Mouse (Mus musculus): Measurements from ENCODE around the gene Atp8b4. TPM values are rescaled to one million over a fixed set of nuclear protein-coding genes. Genes with fewer than 3 reads are reported as not detected.

The Atp8b4 gene
- polyA plus RNA-seq, 1 experiment from 2014 or later: 2.6 TPM

DNA sequence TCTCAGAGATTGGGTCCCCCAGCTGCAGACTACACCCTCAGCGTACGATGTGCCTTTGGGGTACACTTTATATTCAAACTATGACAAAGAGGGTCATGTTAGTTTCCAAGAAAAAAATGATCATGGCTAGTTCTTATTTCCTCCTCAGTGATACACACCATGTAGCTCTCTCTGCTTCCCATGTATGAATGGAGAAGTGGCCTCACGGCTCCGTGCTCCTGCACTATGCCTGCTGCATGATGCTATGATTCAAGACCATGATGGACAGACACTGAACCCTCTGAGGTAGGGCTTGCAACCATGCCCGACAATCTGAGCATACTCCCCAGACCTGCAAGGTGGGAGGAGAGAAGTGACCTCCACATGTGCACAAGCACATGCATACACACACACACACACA lies 7.0 kb upstream of the Atp8b4 start:
- no peak overlapping the region for H3K9ac ChIP-seq (ENCODE audit: low read depth, low read length)
- H3K4me1 ChIP-seq (ENCODE audit: control insufficient read depth, insufficient read depth, low read length): no peaks in the 10 kb centered on the region
- no peaks in the 10 kb centered on the region for H3K27me3 ChIP-seq (replicated peaks; ENCODE audit: control insufficient read depth, insufficient read depth, low read length)
- ATAC-seq (ENCODE audit: low read depth): no peak
- no peaks in the 10 kb centered on the region for H3K9me3 ChIP-seq (ENCODE audit: control insufficient read depth, low read length)
- H3K4me3 ChIP-seq (ENCODE audit: low read depth, low read length): no peak overlapping the region
- DNase-seq (ENCODE audit: low spot score): no peak
- 82% methylated on average over 5 of the region's 5 CpGs for WGBS
- no peak overlapping the region for H3K4me2 ChIP-seq (ENCODE audit: low read depth, low read length)
- no peaks in the 10 kb centered on the region for H3K36me3 ChIP-seq (ENCODE audit: control insufficient read depth, insufficient read depth, low read length)
- H3K27ac ChIP-seq (replicated peaks; ENCODE audit: low read depth, low read length): no peak overlapping the region

DNA sequence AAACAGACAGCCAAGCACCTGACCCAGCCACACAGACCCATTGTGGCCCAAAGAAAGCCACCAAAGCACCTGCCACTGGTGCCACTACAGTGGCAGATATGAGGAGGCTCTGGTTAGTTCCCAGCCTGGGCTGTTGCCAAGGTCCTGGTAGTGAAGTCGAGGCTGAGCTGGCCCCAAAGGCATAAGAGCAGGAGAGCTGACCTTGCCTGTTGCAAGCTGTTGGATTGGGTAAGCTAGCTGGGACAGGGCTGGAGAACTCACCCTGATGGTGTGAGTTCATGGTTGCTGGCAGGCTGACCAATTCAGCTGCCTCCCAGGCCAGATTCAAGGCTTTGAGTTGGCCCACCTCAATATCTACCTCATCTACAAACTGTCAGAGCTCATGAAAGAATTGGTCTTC lies 4.7 kb upstream of the Atp8b4 start:
- no peak for ATAC-seq (ENCODE audit: low read depth)
- no peak overlapping the region for H3K9ac ChIP-seq (ENCODE audit: low read depth, low read length)

GRCm38 (mm10) chr2:126499730-126500129 lies 744 bp downstream of the Atp8b4 start:
- 77% methylated on average over 7 of the region's 8 CpGs for WGBS
- no peaks in the 10 kb centered on the region for H3K4me1 ChIP-seq (ENCODE audit: control insufficient read depth, insufficient read depth, low read length)

More for the DNA sequence above, 4.7 kb upstream of the Atp8b4 start:
- H3K4me2 ChIP-seq (ENCODE audit: low read depth, low read length): no peak overlapping the region
- no peaks in the 10 kb centered on the region for H3K9me3 ChIP-seq (ENCODE audit: control insufficient read depth, low read length)
- 91% methylated on average over 1 of the region's 1 CpGs for WGBS
- no peaks in the 10 kb centered on the region for H3K36me3 ChIP-seq (ENCODE audit: control insufficient read depth, insufficient read depth, low read length)
- H3K4me1 ChIP-seq (ENCODE audit: control insufficient read depth, insufficient read depth, low read length): no peaks in the 10 kb centered on the region
- no peaks in the 10 kb centered on the region for H3K27me3 ChIP-seq (replicated peaks; ENCODE audit: control insufficient read depth, insufficient read depth, low read length)
- no peak overlapping the region for H3K27ac ChIP-seq (replicated peaks; ENCODE audit: low read depth, low read length)
- H3K4me3 ChIP-seq (ENCODE audit: low read depth, low read length): no peak overlapping the region
- DNase-seq (ENCODE audit: low spot score): no peak

DNA sequence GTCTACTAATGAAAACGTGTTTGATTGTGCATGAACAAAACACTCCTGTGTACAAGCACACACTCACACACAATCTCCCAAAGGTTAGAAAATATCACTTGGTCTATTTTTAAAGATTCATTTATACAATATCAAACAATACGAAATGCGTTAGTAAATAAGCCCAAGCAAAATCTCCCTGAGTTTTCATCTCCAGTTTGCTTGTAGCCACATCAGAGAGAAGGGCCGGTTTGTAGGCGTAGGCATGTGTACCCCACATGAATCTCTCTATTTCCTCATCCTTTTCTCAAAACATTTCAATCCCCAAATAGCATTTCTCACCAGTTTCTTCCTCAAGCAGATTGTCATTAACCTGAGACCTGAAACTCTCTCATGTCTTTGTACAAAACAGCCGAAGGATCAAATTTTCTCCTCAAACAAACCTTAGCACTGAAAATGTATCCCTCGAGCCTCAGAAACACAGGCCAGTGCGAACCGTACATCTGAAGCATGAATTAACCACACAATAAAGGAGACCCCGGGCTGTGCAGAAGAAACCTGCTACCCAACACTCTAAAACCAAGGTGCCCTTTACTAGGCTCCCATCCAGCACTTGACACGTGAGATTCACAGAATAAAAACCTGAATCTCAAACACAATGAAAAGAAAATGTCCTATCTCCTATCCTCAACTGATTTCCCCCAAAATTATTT lies 1.6 kb downstream of the Atp8b4 start:
- Histone ChIP-seq H3K4me3 (ENCODE audit: low read depth, low read length) (no peak overlapping the region), H3K9ac (ENCODE audit: low read depth, low read length) (no peak overlapping the region), H3K4me1 (ENCODE audit: control insufficient read depth, insufficient read depth, low read length) (no peaks in the 10 kb centered on the region), H3K9me3 (ENCODE audit: control insufficient read depth, low read length) (no peaks in the 10 kb centered on the region), H3K4me2 (ENCODE audit: low read depth, low read length) (no peak overlapping the region), H3K36me3 (ENCODE audit: control insufficient read depth, insufficient read depth, low read length) (no peaks in the 10 kb centered on the region), H3K27ac (replicated peaks; ENCODE audit: low read depth, low read length) (peak overlapping the region; percentile 21; the same call in 1 of the 2 replicates), H3K27me3 (replicated peaks; ENCODE audit: control insufficient read depth, insufficient read depth, low read length) (no peaks in the 10 kb centered on the region)
- peak; percentile 29 for DNase-seq (ENCODE audit: low spot score)
- 70% methylated on average over 11 of the region's 11 CpGs for WGBS
- peak; percentile 61; the same call in 1 of the 2 replicates for ATAC-seq (ENCODE audit: low read depth)

More at GRCm38 (mm10) chr2:126499730-126500129, 744 bp downstream of the Atp8b4 start:
- Histone ChIP-seq H3K4me3 (ENCODE audit: low read depth, low read length) (no peak overlapping the region), H3K9ac (ENCODE audit: low read depth, low read length) (no peak overlapping the region), H3K9me3 (ENCODE audit: control insufficient read depth, low read length) (no peaks in the 10 kb centered on the region), H3K36me3 (ENCODE audit: control insufficient read depth, insufficient read depth, low read length) (no peaks in the 10 kb centered on the region), H3K27me3 (replicated peaks; ENCODE audit: control insufficient read depth, insufficient read depth, low read length) (no peaks in the 10 kb centered on the region), H3K4me2 (ENCODE audit: low read depth, low read length) (no peak overlapping the region), H3K27ac (replicated peaks; ENCODE audit: low read depth, low read length) (no peak overlapping the region; the same call in 1 of the 2 replicates)
- peak; percentile 34 for DNase-seq (ENCODE audit: low spot score)
- ATAC-seq (ENCODE audit: low read depth): peak; percentile 54

DNA sequence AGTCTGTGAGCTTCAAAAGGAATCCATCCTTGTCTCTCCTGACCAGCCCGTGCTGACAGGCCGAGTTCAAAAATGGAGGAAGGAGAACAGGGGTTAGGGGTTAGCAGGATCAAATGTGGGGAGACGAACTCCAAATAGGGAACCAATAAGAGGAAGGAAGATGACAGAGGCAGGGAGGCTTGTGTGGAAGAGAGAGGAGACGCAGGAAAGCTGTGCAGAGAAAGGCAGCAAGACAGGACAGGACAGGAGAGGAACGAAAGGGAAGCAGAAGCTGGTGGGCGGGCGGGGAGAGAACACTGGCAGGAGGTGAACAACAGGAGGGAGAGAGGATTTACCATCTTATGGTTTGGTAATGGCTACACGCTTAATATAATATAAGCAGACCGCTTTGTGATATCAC lies 3.6 kb downstream of the Atp8b4 start:
- WGBS: 78% methylated on average over 9 of the region's 9 CpGs
- Histone ChIP-seq H3K4me2 (ENCODE audit: low read depth, low read length) (no peak overlapping the region), H3K9me3 (ENCODE audit: control insufficient read depth, low read length) (no peaks in the 10 kb centered on the region), H3K4me3 (ENCODE audit: low read depth, low read length) (no peak overlapping the region), H3K9ac (ENCODE audit: low read depth, low read length) (no peak overlapping the region), H3K27ac (replicated peaks; ENCODE audit: low read depth, low read length) (no peak overlapping the region), H3K27me3 (replicated peaks; ENCODE audit: control insufficient read depth, insufficient read depth, low read length) (no peaks in the 10 kb centered on the region), H3K4me1 (ENCODE audit: control insufficient read depth, insufficient read depth, low read length) (no peaks in the 10 kb centered on the region), H3K36me3 (ENCODE audit: control insufficient read depth, insufficient read depth, low read length) (no peaks in the 10 kb centered on the region)
- DNase-seq (ENCODE audit: low spot score): no peak
- no peak for ATAC-seq (ENCODE audit: low read depth)

DNA sequence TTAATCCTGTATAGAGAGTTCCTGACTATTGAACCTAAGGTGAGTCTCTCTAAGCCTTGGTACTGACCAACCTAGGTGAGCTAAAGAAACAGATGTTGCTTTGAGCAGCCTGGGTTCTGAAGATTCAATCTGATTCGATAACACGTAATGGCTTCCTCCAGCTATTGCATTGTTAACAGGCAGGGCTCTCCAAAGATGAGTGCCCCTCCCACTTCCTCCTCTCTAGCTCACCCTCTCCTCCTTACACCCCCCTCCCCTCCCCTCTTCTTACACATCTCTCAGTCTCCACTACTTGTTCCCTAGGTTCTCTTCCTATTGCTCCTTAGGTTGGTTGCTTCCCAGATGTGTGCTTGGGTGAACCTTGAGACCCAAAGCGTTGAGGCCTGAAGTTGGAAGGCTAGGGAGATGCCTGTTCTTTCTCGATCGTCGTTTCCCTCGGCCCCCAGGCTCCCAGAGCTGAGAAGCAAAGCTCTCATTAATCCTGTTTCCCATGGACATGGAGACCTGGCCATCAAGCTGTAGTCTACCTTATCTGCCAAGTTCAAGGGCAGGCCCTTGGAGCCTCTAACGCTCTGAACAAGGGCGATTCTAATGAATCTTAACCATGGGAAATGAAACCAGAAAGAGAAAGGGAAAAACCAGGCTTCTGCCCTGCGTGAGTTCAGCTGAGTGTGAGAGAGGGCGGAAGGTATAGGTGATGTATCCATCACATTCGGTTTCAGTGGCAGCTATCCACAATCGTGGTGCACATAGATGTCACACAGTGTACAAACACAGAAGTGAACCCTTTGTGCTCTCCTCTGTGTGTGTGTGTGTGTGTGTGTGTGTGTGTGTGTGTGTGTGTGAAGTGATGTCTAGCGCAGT lies 4.4 kb downstream of the Atp8b4 start:
- DNase-seq (ENCODE audit: low spot score) (no peak), ATAC-seq (ENCODE audit: low read depth) (no peak)
- H3K4me3 ChIP-seq (ENCODE audit: low read depth, low read length): no peak overlapping the region
- 81% methylated on average over 14 of the region's 14 CpGs for WGBS
- no peaks in the 10 kb centered on the region for H3K27me3 ChIP-seq (replicated peaks; ENCODE audit: control insufficient read depth, insufficient read depth, low read length)
- no peak overlapping the region for H3K27ac ChIP-seq (replicated peaks; ENCODE audit: low read depth, low read length)
- no peak overlapping the region for H3K9ac ChIP-seq (ENCODE audit: low read depth, low read length)
- no peaks in the 10 kb centered on the region for H3K9me3 ChIP-seq (ENCODE audit: control insufficient read depth, low read length)
- no peak overlapping the region for H3K4me2 ChIP-seq (ENCODE audit: low read depth, low read length)
- no peaks in the 10 kb centered on the region for H3K36me3 ChIP-seq (ENCODE audit: control insufficient read depth, insufficient read depth, low read length)
- no peaks in the 10 kb centered on the region for H3K4me1 ChIP-seq (ENCODE audit: control insufficient read depth, insufficient read depth, low read length)

DNA sequence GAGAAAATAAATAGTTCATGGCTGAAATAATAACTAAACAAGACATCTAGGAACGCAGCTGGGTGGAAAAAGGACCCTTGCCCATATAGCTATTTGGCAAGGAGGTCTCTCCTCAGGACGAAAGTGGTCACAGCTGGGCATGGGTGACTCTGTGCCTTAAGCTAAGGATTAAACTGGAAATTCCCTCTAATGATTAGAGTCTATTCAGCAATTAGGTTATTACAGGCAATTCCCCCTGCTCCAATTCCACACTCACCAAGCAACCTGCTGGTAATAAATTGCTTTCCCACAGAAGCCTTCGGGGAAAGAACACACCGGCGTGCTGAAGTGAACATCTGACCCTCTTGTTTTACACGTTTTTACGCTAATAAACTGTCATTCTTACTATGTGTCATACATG lies 5.2 kb downstream of the Atp8b4 start:
- Histone ChIP-seq H3K4me2 (ENCODE audit: low read depth, low read length) (no peak overlapping the region), H3K36me3 (ENCODE audit: control insufficient read depth, insufficient read depth, low read length) (no peaks in the 10 kb centered on the region), H3K4me1 (ENCODE audit: control insufficient read depth, insufficient read depth, low read length) (no peaks in the 10 kb centered on the region), H3K9ac (ENCODE audit: low read depth, low read length) (no peak overlapping the region), H3K27me3 (replicated peaks; ENCODE audit: control insufficient read depth, insufficient read depth, low read length) (no peaks in the 10 kb centered on the region), H3K4me3 (ENCODE audit: low read depth, low read length) (no peak overlapping the region), H3K27ac (replicated peaks; ENCODE audit: low read depth, low read length) (no peak overlapping the region), H3K9me3 (ENCODE audit: control insufficient read depth, low read length) (no peaks in the 10 kb centered on the region)
- ATAC-seq (ENCODE audit: low read depth) (0 out of 2 replicates have a peak, but pooled peaks have one; percentile 31), DNase-seq (ENCODE audit: low spot score) (peak; percentile 17)
- WGBS: 60% methylated on average over 7 of the region's 7 CpGs

DNA sequence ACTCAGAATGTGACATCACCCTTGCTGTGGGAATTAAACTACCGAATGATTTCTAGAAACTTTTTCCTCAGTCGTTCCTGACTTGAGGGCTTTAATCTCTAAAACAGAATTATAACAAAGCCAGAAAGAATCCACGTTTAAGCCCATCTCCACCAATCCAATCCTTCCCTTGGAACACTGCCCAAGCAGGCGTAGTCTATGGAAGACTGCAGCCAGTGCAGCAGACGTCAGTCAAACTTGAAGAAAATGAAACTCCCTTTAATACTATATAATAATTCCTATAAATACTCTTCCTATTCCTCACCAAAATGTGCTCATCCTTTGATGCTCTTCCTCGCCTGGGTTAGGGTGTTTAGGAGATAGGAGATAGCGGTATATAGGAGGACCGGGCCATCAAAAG lies 7.2 kb downstream of the Atp8b4 start:
- Histone ChIP-seq H3K27ac (replicated peaks; ENCODE audit: low read depth, low read length) (no peak overlapping the region), H3K4me3 (ENCODE audit: low read depth, low read length) (no peak overlapping the region), H3K9ac (ENCODE audit: low read depth, low read length) (no peak overlapping the region), H3K4me2 (ENCODE audit: low read depth, low read length) (no peak overlapping the region), H3K27me3 (replicated peaks; ENCODE audit: control insufficient read depth, insufficient read depth, low read length) (no peaks in the 10 kb centered on the region), H3K36me3 (ENCODE audit: control insufficient read depth, insufficient read depth, low read length) (no peaks in the 10 kb centered on the region), H3K4me1 (ENCODE audit: control insufficient read depth, insufficient read depth, low read length) (no peaks in the 10 kb centered on the region), H3K9me3 (ENCODE audit: control insufficient read depth, low read length) (no peaks in the 10 kb centered on the region)
- no peak; the same call in 1 of the 2 replicates for ATAC-seq (ENCODE audit: low read depth)
- 74% methylated on average over 8 of the region's 8 CpGs for WGBS
- no peak for DNase-seq (ENCODE audit: low spot score)

Measured in embryonic facial prominence, embryonic 14.5 days (tissue).